Mouse (Mus musculus): ENCODE results near the gene Trpm8. TPM values are rescaled to one million over a fixed set of nuclear protein-coding genes. Genes with fewer than 3 reads are reported as not detected.

The Trpm8 gene
- polyA plus RNA-seq, 1 experiment from 2014 or later, result not detected

- no peak overlapping the region for H3K4me2 ChIP-seq (ENCODE audit: low read depth)
- ATAC-seq (ENCODE audit: insufficient read depth, low FRiP score, low TSS enrichment), result no peak
- no peak overlapping the region for H3K4me3 ChIP-seq (ENCODE audit: low read depth, low read length)
- H3K36me3 ChIP-seq (ENCODE audit: control insufficient read depth, insufficient read depth, low read length), result no peaks in the 10 kb centered on the region
- H3K27ac ChIP-seq (ENCODE audit: low read depth, low read length), result no peak overlapping the region
- no peaks in the 10 kb centered on the region for H3K4me1 ChIP-seq (ENCODE audit: control insufficient read depth, insufficient read depth, low read length)
- peak overlapping the region; percentile 22; the same call in 1 of the 2 replicates for H3K9ac ChIP-seq (ENCODE audit: low read length)
- H3K27me3 ChIP-seq (ENCODE audit: control insufficient read depth, insufficient read depth, low read length), result no peaks in the 10 kb centered on the region
- peak; percentile 84 for DNase-seq (ENCODE audit: low spot score)
- WGBS, result 32% methylated on average over 8 of the region's 8 CpGs
- H3K9me3 ChIP-seq (ENCODE audit: control insufficient read depth, low read length), result no peaks in the 10 kb centered on the region
Measured at GRCm38 (mm10) chr1:88424602-88425252, 147.3 kb downstream of the Trpm8 start.

GRCm38 (mm10) chr1:88427987-88428741 lies 150.7 kb downstream of the Trpm8 start:
- DNase-seq (ENCODE audit: low spot score) (no peak), ATAC-seq (ENCODE audit: insufficient read depth, low FRiP score, low TSS enrichment) (no peak)
- H3K9me3 ChIP-seq (ENCODE audit: control insufficient read depth, low read length), result no peaks in the 10 kb centered on the region
- no peak overlapping the region for H3K4me2 ChIP-seq (ENCODE audit: low read depth)
- H3K4me1 ChIP-seq (ENCODE audit: control insufficient read depth, insufficient read depth, low read length), result no peaks in the 10 kb centered on the region
- H3K36me3 ChIP-seq (ENCODE audit: control insufficient read depth, insufficient read depth, low read length), result no peaks in the 10 kb centered on the region
- 80% methylated on average over 11 of the region's 11 CpGs for WGBS
- H3K27me3 ChIP-seq (ENCODE audit: control insufficient read depth, insufficient read depth, low read length), result no peaks in the 10 kb centered on the region
- no peak overlapping the region for H3K27ac ChIP-seq (ENCODE audit: low read depth, low read length)
- H3K4me3 ChIP-seq (ENCODE audit: low read depth, low read length), result no peak overlapping the region
- H3K9ac ChIP-seq (ENCODE audit: low read length), result no peak overlapping the region

GRCm38 (mm10) chr1:88429413-88429812 lies 152.0 kb downstream of the Trpm8 start:
- H3K4me2 ChIP-seq (ENCODE audit: low read depth), result no peak overlapping the region
- ATAC-seq (ENCODE audit: insufficient read depth, low FRiP score, low TSS enrichment), result no peak

GRCm38 (mm10) chr1:88431262-88431661 lies 153.8 kb downstream of the Trpm8 start:
- Histone ChIP-seq H3K9me3 (ENCODE audit: control insufficient read depth, low read length) (no peaks in the 10 kb centered on the region), H3K36me3 (ENCODE audit: control insufficient read depth, insufficient read depth, low read length) (no peaks in the 10 kb centered on the region), H3K27ac (ENCODE audit: low read depth, low read length) (no peak overlapping the region), H3K27me3 (ENCODE audit: control insufficient read depth, insufficient read depth, low read length) (no peaks in the 10 kb centered on the region), H3K9ac (ENCODE audit: low read length) (no peak overlapping the region), H3K4me3 (ENCODE audit: low read depth, low read length) (no peak overlapping the region), H3K4me2 (ENCODE audit: low read depth) (no peak overlapping the region), H3K4me1 (ENCODE audit: control insufficient read depth, insufficient read depth, low read length) (no peaks in the 10 kb centered on the region)
- no peak for ATAC-seq (ENCODE audit: insufficient read depth, low FRiP score, low TSS enrichment)
- WGBS, result 84% methylated on average over 4 of the region's 4 CpGs
- DNase-seq (ENCODE audit: low spot score), result no peak

More at GRCm38 (mm10) chr1:88429413-88429812, 152.0 kb downstream of the Trpm8 start:
- no peaks in the 10 kb centered on the region for H3K36me3 ChIP-seq (ENCODE audit: control insufficient read depth, insufficient read depth, low read length)
- no peak overlapping the region for H3K9ac ChIP-seq (ENCODE audit: low read length)
- no peaks in the 10 kb centered on the region for H3K9me3 ChIP-seq (ENCODE audit: control insufficient read depth, low read length)
- 50% methylated on average over 1 of the region's 1 CpGs for WGBS
- no peak for DNase-seq (ENCODE audit: low spot score)
- no peak overlapping the region for H3K4me3 ChIP-seq (ENCODE audit: low read depth, low read length)
- H3K27ac ChIP-seq (ENCODE audit: low read depth, low read length), result no peak overlapping the region
- H3K27me3 ChIP-seq (ENCODE audit: control insufficient read depth, insufficient read depth, low read length), result no peaks in the 10 kb centered on the region
- H3K4me1 ChIP-seq (ENCODE audit: control insufficient read depth, insufficient read depth, low read length), result no peaks in the 10 kb centered on the region

GRCm38 (mm10) chr1:88432601-88433000 lies 155.1 kb downstream of the Trpm8 start:
- Histone ChIP-seq H3K4me3 (ENCODE audit: low read depth, low read length) (no peak overlapping the region), H3K27me3 (ENCODE audit: control insufficient read depth, insufficient read depth, low read length) (no peaks in the 10 kb centered on the region), H3K36me3 (ENCODE audit: control insufficient read depth, insufficient read depth, low read length) (no peaks in the 10 kb centered on the region), H3K9me3 (ENCODE audit: control insufficient read depth, low read length) (no peaks in the 10 kb centered on the region), H3K9ac (ENCODE audit: low read length) (no peak overlapping the region), H3K4me2 (ENCODE audit: low read depth) (no peak overlapping the region), H3K4me1 (ENCODE audit: control insufficient read depth, insufficient read depth, low read length) (no peaks in the 10 kb centered on the region), H3K27ac (ENCODE audit: low read depth, low read length) (no peak overlapping the region)
- ATAC-seq (ENCODE audit: insufficient read depth, low FRiP score, low TSS enrichment) (no peak), DNase-seq (ENCODE audit: low spot score) (no peak)
- 52% methylated on average over 3 of the region's 3 CpGs for WGBS

- Histone ChIP-seq H3K27ac (ENCODE audit: low read depth, low read length) (no peak overlapping the region), H3K4me3 (ENCODE audit: low read depth, low read length) (no peak overlapping the region), H3K27me3 (ENCODE audit: control insufficient read depth, insufficient read depth, low read length) (no peaks in the 10 kb centered on the region), H3K4me2 (ENCODE audit: low read depth) (no peak overlapping the region), H3K4me1 (ENCODE audit: control insufficient read depth, insufficient read depth, low read length) (no peaks in the 10 kb centered on the region), H3K9ac (ENCODE audit: low read length) (no peak overlapping the region), H3K36me3 (ENCODE audit: control insufficient read depth, insufficient read depth, low read length) (no peaks in the 10 kb centered on the region), H3K9me3 (ENCODE audit: control insufficient read depth, low read length) (no peaks in the 10 kb centered on the region)
- ATAC-seq (ENCODE audit: insufficient read depth, low FRiP score, low TSS enrichment) (no peak), DNase-seq (ENCODE audit: low spot score) (no peak)
- WGBS, result 71% methylated on average over 6 of the region's 6 CpGs
Measured at GRCm38 (mm10) chr1:88433096-88433883, 155.8 kb downstream of the Trpm8 start.

- Histone ChIP-seq H3K36me3 (ENCODE audit: control insufficient read depth, insufficient read depth, low read length) (no peaks in the 10 kb centered on the region), H3K4me3 (ENCODE audit: low read depth, low read length) (no peak overlapping the region), H3K4me1 (ENCODE audit: control insufficient read depth, insufficient read depth, low read length) (no peaks in the 10 kb centered on the region), H3K9me3 (ENCODE audit: control insufficient read depth, low read length) (no peaks in the 10 kb centered on the region), H3K9ac (ENCODE audit: low read length) (no peak overlapping the region), H3K27me3 (ENCODE audit: control insufficient read depth, insufficient read depth, low read length) (no peaks in the 10 kb centered on the region), H3K4me2 (ENCODE audit: low read depth) (no peak overlapping the region), H3K27ac (ENCODE audit: low read depth, low read length) (no peak overlapping the region)
- 68% methylated on average over 4 of the region's 4 CpGs for WGBS
- ATAC-seq (ENCODE audit: insufficient read depth, low FRiP score, low TSS enrichment) (no peak), DNase-seq (ENCODE audit: low spot score) (no peak)
Measured at GRCm38 (mm10) chr1:88434057-88434456, 156.6 kb downstream of the Trpm8 start.

GRCm38 (mm10) chr1:88437206-88438126 lies 160.0 kb downstream of the Trpm8 start:
- H3K36me3 ChIP-seq (ENCODE audit: control insufficient read depth, insufficient read depth, low read length), result no peaks in the 10 kb centered on the region
- no peaks in the 10 kb centered on the region for H3K9me3 ChIP-seq (ENCODE audit: control insufficient read depth, low read length)
- no peak overlapping the region for H3K27ac ChIP-seq (ENCODE audit: low read depth, low read length)
- 85% methylated on average over 9 of the region's 9 CpGs for WGBS
- no peak overlapping the region for H3K4me2 ChIP-seq (ENCODE audit: low read depth)
- DNase-seq (ENCODE audit: low spot score), result no peak
- no peak overlapping the region for H3K4me3 ChIP-seq (ENCODE audit: low read depth, low read length)
- no peaks in the 10 kb centered on the region for H3K4me1 ChIP-seq (ENCODE audit: control insufficient read depth, insufficient read depth, low read length)
- no peak overlapping the region for H3K9ac ChIP-seq (ENCODE audit: low read length)
- ATAC-seq (ENCODE audit: insufficient read depth, low FRiP score, low TSS enrichment), result no peak
- H3K27me3 ChIP-seq (ENCODE audit: control insufficient read depth, insufficient read depth, low read length), result no peaks in the 10 kb centered on the region

All from neural tube, embryonic 11.5 days (tissue).